Mouse (Mus musculus) spleen, adult 2 months (tissue): Measurements from ENCODE around the gene Fpgs.

Experiments used
- CTCF ChIP-seq: fragments of 200-500 bp; IDR thresholded peaks from 2 replicates; pipeline ENCODE4 v1.5.1; 2011; ENCODE audit warnings: mild to moderate bottlenecking, inconsistent platforms; ENCODE audit not compliant: insufficient read depth, insufficient read length, insufficient replicate concordance; ENCODE audit errors: extremely low read depth
- POLR2A ChIP-seq: fragments of 200-500 bp; IDR thresholded peaks from 2 replicates; pipeline ENCODE4 v1.6.1; 2011; ENCODE audit warnings: low read depth, low read length, inconsistent platforms

GRCm38 (mm10) chr2:32639632-32640031 lies 64.3 kb downstream of the Fpgs start:
- TF ChIP-seq CTCF: no peak
- no peak for TF ChIP-seq POLR2A
